Mouse (Mus musculus) forebrain, embryonic 10.5 days (tissue): Measurements from ENCODE around the gene Olfr1057. TPM values are rescaled to one million over a fixed set of nuclear protein-coding genes. Genes with fewer than 3 reads are reported as not detected.
"Not testable (repeated sequence)": the region's sequence is repeated elsewhere in the genome, so short reads cannot be mapped to it uniquely, and the experiment has no call there.

Experiments used
- DNase-seq: peaks from one replicate; pipeline ENCODE4 v3.0.0-alpha.2; 2017; ENCODE audit warnings: low spot score; ENCODE audit errors: extremely low spot score
- H3K27ac ChIP-seq: fragments of 300-500 bp; sonication (generic); 2 replicates; pipeline ENCODE4 v1.5.1; 2016; ENCODE audit warnings: mild to moderate bottlenecking
- H3K27me3 ChIP-seq: fragments of 300-500 bp; sonication (generic); 2 replicates; pipeline ENCODE4 v1.6.1; 2016; ENCODE audit warnings: mild to moderate bottlenecking; ENCODE audit not compliant: poor library complexity, severe bottlenecking
- H3K36me3 ChIP-seq: fragments of 300-500 bp; sonication (generic); replicated peaks from 2 replicates; pipeline ENCODE4 v1.6.1; 2016; ENCODE audit warnings: mild to moderate bottlenecking, moderate library complexity
- H3K4me1 ChIP-seq: fragments of 300-500 bp; sonication (generic); 2 replicates; pipeline ENCODE4 v1.6.1; 2016
- H3K4me3 ChIP-seq: fragments of 300-500 bp; sonication (generic); 2 replicates; pipeline ENCODE4 v1.5.1; 2016; ENCODE audit warnings: mild to moderate bottlenecking, moderate library complexity
- H3K9me3 ChIP-seq: fragments of 300-500 bp; sonication (generic); 2 replicates; pipeline ENCODE4 v1.6.1; 2016; ENCODE audit warnings: mild to moderate bottlenecking, moderate library complexity
- WGBS: fragments of 180-500 bp; shearing (Covaris S2); methylation state at CpG from one replicate; pipeline ENCODE4 v1.1.7; 2016; 5-methylcytosine and 5-hydroxymethylcytosine counted together
- polyA plus RNA-seq: library from polyadenylated mRNA; unstranded; fragments of >200 nt; fragmentation: Nextera tagmentation; extraction: Ambion mirVana; gene quantifications from 2 replicates; pipeline ENCODE4 v1.2.1, GENCODE M21; 2016

The Olfr1057 gene
- not detected in 2 replicates for polyA plus RNA-seq

GRCm38 (mm10) chr2:86378293-86378692 lies at the start of gene Olfr1057:
Gene Olfr1057 (minus strand): TSS chr2:86378393.
- H3K27me3 ChIP-seq = no peaks in the 10 kb centered on the region
- no peak within 1 kb of the TSS for H3K4me3 ChIP-seq
- no peaks in the 10 kb centered on the region for H3K4me1 ChIP-seq
- H3K36me3 ChIP-seq = no peaks in the 10 kb centered on the region
- DNase-seq = no peak
- no peak within 1 kb of the TSS for H3K27ac ChIP-seq
- no peaks in the 10 kb centered on the region for H3K9me3 ChIP-seq

GRCm38 (mm10) chr2:86426649-86427048 lies 48.5 kb upstream of the Olfr1057 start, which contains the start of gene Olfr1062:
Gene Olfr1062 (minus strand): TSS chr2:86426749.
- H3K27ac ChIP-seq, H3K4me1 ChIP-seq, H3K36me3 ChIP-seq: not testable (repeated sequence)

GRCm38 (mm10) chr2:86413950-86414349 lies 35.8 kb upstream of the Olfr1057 start, which contains the start of gene Olfr1061:
Gene Olfr1061 (minus strand): TSS chr2:86414050.
- Histone ChIP-seq H3K4me3 (no peak within 1 kb of the TSS), H3K9me3 (no peaks in the 10 kb centered on the region), H3K27me3 (no peaks in the 10 kb centered on the region), H3K4me1 (no peaks in the 10 kb centered on the region), H3K27ac (no peak within 1 kb of the TSS), H3K36me3 (no peaks in the 10 kb centered on the region)
- DNase-seq = no peak
- 95% methylated on average over 1 of the region's 1 CpGs for WGBS

More at GRCm38 (mm10) chr2:86426649-86427048, 48.5 kb upstream of the Olfr1057 start, which contains the start of gene Olfr1062:
- not testable (repeated sequence) for DNase-seq, H3K4me3 ChIP-seq, H3K27me3 ChIP-seq, H3K9me3 ChIP-seq

- WGBS = 95% methylated on average over 2 of the region's 2 CpGs
- Histone ChIP-seq H3K27ac (no peak overlapping the region), H3K4me3 (no peak overlapping the region), H3K9me3 (no peaks in the 10 kb centered on the region), H3K36me3 (no peaks in the 10 kb centered on the region), H3K4me1 (no peaks in the 10 kb centered on the region), H3K27me3 (no peaks in the 10 kb centered on the region)
- no peak for DNase-seq
Observed at GRCm38 (mm10) chr2:86395114-86395513, 16.9 kb upstream of the Olfr1057 start.

- not testable (repeated sequence) for H3K4me3 ChIP-seq, H3K4me1 ChIP-seq, H3K27me3 ChIP-seq, DNase-seq, H3K36me3 ChIP-seq, H3K27ac ChIP-seq, H3K9me3 ChIP-seq
Observed at GRCm38 (mm10) chr2:86388461-86388860, 10.3 kb upstream of the Olfr1057 start, which contains the start of gene Olfr1058. Gene Olfr1058 (minus strand): TSS chr2:86388561.

GRCm38 (mm10) chr2:86366342-86366741 lies 11.9 kb downstream of the Olfr1057 start:
- 75% methylated on average over 1 of the region's 6 CpGs for WGBS
- not testable (repeated sequence) for H3K4me3 ChIP-seq, H3K9me3 ChIP-seq, H3K4me1 ChIP-seq, H3K36me3 ChIP-seq, DNase-seq, H3K27ac ChIP-seq, H3K27me3 ChIP-seq

- no peak within 1 kb of the TSS for H3K27ac ChIP-seq
- no peak for DNase-seq
- H3K27me3 ChIP-seq = no peaks in the 10 kb centered on the region
- H3K9me3 ChIP-seq = no peaks in the 10 kb centered on the region
- no peaks in the 10 kb centered on the region for H3K36me3 ChIP-seq
- no peaks in the 10 kb centered on the region for H3K4me1 ChIP-seq
- no peak within 1 kb of the TSS for H3K4me3 ChIP-seq
Observed at GRCm38 (mm10) chr2:86362369-86362768, 15.8 kb downstream of the Olfr1057 start, which contains the start of gene Olfr1056. Gene Olfr1056 (minus strand): TSS chr2:86362469.

- not testable (repeated sequence) for H3K4me3 ChIP-seq, DNase-seq, H3K36me3 ChIP-seq, H3K27ac ChIP-seq, H3K9me3 ChIP-seq, H3K27me3 ChIP-seq, H3K4me1 ChIP-seq
- 94% methylated on average over 1 of the region's 1 CpGs for WGBS
Observed at GRCm38 (mm10) chr2:86351751-86352150, 26.4 kb downstream of the Olfr1057 start.

GRCm38 (mm10) chr2:86350184-86350583 lies 28.0 kb downstream of the Olfr1057 start, which contains the start of gene Olfr1055:
Gene Olfr1055 (minus strand): TSS chr2:86350284.
- no peaks in the 10 kb centered on the region for H3K9me3 ChIP-seq
- no peaks in the 10 kb centered on the region for H3K36me3 ChIP-seq
- H3K4me1 ChIP-seq = no peaks in the 10 kb centered on the region
- no peak for DNase-seq
- WGBS = 94% methylated on average over 5 of the region's 5 CpGs
- no peak within 1 kb of the TSS for H3K4me3 ChIP-seq
- no peaks in the 10 kb centered on the region for H3K27me3 ChIP-seq
- no peak within 1 kb of the TSS for H3K27ac ChIP-seq

GRCm38 (mm10) chr2:86335333-86335732 lies 42.9 kb downstream of the Olfr1057 start, which contains the start of gene Olfr1054:
Gene Olfr1054 (minus strand): TSS chr2:86335433.
- Histone ChIP-seq H3K27me3 (no peaks in the 10 kb centered on the region), H3K4me1 (no peaks in the 10 kb centered on the region), H3K36me3 (no peaks in the 10 kb centered on the region), H3K4me3 (no peak within 1 kb of the TSS), H3K9me3 (no peaks in the 10 kb centered on the region), H3K27ac (no peak within 1 kb of the TSS)
- WGBS = 97% methylated on average over 3 of the region's 3 CpGs
- no peak for DNase-seq

Other genes with a start within 250 kb of the Olfr1057 start
- gene Olfr1039, start 242.5 kb downstream of the Olfr1057 start, polyA plus RNA-seq = not detected in 2 replicates
- not detected in 2 replicates for gene Olfr1040, start 231.7 kb downstream of the Olfr1057 start, polyA plus RNA-seq
- gene Olfr1042, start 216.6 kb downstream of the Olfr1057 start, polyA plus RNA-seq = not detected in 2 replicates
- not detected in 2 replicates for gene Olfr1043, start 210.9 kb downstream of the Olfr1057 start, polyA plus RNA-seq
- not detected in 2 replicates for gene Olfr1044, start 200.6 kb downstream of the Olfr1057 start, polyA plus RNA-seq
- gene Olfr52, start 192.7 kb downstream of the Olfr1057 start, polyA plus RNA-seq = not detected in 2 replicates
- gene Olfr1045, start 175.4 kb downstream of the Olfr1057 start, polyA plus RNA-seq = not detected in 2 replicates
- gene Olfr1046, start 159.1 kb downstream of the Olfr1057 start, polyA plus RNA-seq = not detected in 2 replicates
- gene Olfr1047, start 147.0 kb downstream of the Olfr1057 start, polyA plus RNA-seq = not detected in 2 replicates
- not detected in 2 replicates for gene Olfr1048, start 138.1 kb downstream of the Olfr1057 start, polyA plus RNA-seq
- gene Olfr1049, start 120.1 kb downstream of the Olfr1057 start, polyA plus RNA-seq = not detected in 2 replicates
- gene Olfr1051, start 99.3 kb downstream of the Olfr1057 start, polyA plus RNA-seq = not detected in 2 replicates
- gene Olfr1052, start 85.9 kb downstream of the Olfr1057 start, polyA plus RNA-seq = not detected in 2 replicates
- not detected in 2 replicates for gene Olfr1053, start 63.1 kb downstream of the Olfr1057 start, polyA plus RNA-seq
- gene Olfr1054, start 43.0 kb downstream of the Olfr1057 start, polyA plus RNA-seq = not detected in 2 replicates
- not detected in 2 replicates for gene Olfr1055, start 28.1 kb downstream of the Olfr1057 start, polyA plus RNA-seq
- gene Olfr1056, start 15.9 kb downstream of the Olfr1057 start, polyA plus RNA-seq = not detected in 2 replicates
- not detected in 2 replicates for gene Olfr1058, start 10.2 kb upstream of the Olfr1057 start, polyA plus RNA-seq
- gene Olfr1061, start 35.7 kb upstream of the Olfr1057 start, polyA plus RNA-seq = not detected in 2 replicates
- not detected in 2 replicates for gene Olfr1062, start 48.4 kb upstream of the Olfr1057 start, polyA plus RNA-seq
- gene Olfr1065, start 72.2 kb upstream of the Olfr1057 start, polyA plus RNA-seq = not detected in 2 replicates
- not detected in 2 replicates for gene Olfr1066, start 77.9 kb upstream of the Olfr1057 start, polyA plus RNA-seq
- not detected in 2 replicates for gene Olfr228, start 109.0 kb upstream of the Olfr1057 start, polyA plus RNA-seq
- not detected in 2 replicates for gene Olfr1076, start 130.1 kb upstream of the Olfr1057 start, polyA plus RNA-seq
- gene Olfr1079, start 164.1 kb upstream of the Olfr1057 start, polyA plus RNA-seq = not detected in 2 replicates
- gene Olfr1080, start 179.8 kb upstream of the Olfr1057 start, polyA plus RNA-seq = not detected in 2 replicates
- not detected in 2 replicates for gene Olfr1082, start 220.6 kb upstream of the Olfr1057 start, polyA plus RNA-seq